In genomic region chr11:11725252-11725875, GRCm38 (mm10) we compare ENCODE assay signal across 21 mouse cellular contexts. TPM values are rescaled to one million over a fixed set of nuclear protein-coding genes. Genes with fewer than 3 reads are reported as not detected.
DNase-seq lines count a peak whose midpoint lies in the region; ATAC-seq and TF ChIP-seq lines count a peak whose summit lies in the region.
"Had no signal": no experiment of that assay in that cellular context is flagged by ENCODE, and none has a peak within 500 bp of the region (broad histone marks: within the 10 kb centered on the region; RNA-seq: fewer than 3 reads in every experiment).

No protein-coding gene starts in this region.

- TF ChIP-seq CTCF in G1E (IDR thresholded peaks at IDR 0.05; ENCODE audit: low read depth, low read length), result no peak

- WGBS in liver, embryonic 15.5 days (ENCODE audit: insufficient replicate concordance), result 75% methylated on average over 11 of the region's 11 CpGs

- no peak overlapping the region for H3K4me2 ChIP-seq in liver, embryonic 15.5 days
- H3K4me2 ChIP-seq: forebrain, embryonic 13.5 days; heart, embryonic 11.5 days; midbrain, embryonic 11.5 days had no signal

- H3K4me1 ChIP-seq in G1E (ENCODE audit: insufficient read depth, low read depth, low read length), result peaks cover 92% of the 10 kb centered on the region
- peaks cover 68% of the 10 kb centered on the region for H3K4me1 ChIP-seq in liver, embryonic 15.5 days (replicated peaks)
- H3K4me1 ChIP-seq: embryonic facial prominence, embryonic 10.5 days; forebrain, embryonic 13.5 days; limb, embryonic 10.5 days had no signal

- H3K27ac ChIP-seq in liver, embryonic 15.5 days (replicated peaks), result peak overlapping the region; percentile 98
- H3K27ac ChIP-seq: embryonic facial prominence, embryonic 10.5 days; forebrain, embryonic 13.5 days; limb, embryonic 10.5 days had no signal

- no peak overlapping the region for H3K9ac ChIP-seq in liver, embryonic 15.5 days
- H3K9ac ChIP-seq: forebrain, embryonic 13.5 days had no signal

- H3K27me3 ChIP-seq in G1E (ENCODE audit: insufficient read depth, low read length), result no peaks in the 10 kb centered on the region
- H3K27me3 ChIP-seq in liver, embryonic 15.5 days, result no peaks in the 10 kb centered on the region
- H3K27me3 ChIP-seq: forebrain, embryonic 13.5 days had no signal

- peaks cover 89% of the 10 kb centered on the region for H3K36me3 ChIP-seq in G1E (replicated peaks)
- H3K36me3 ChIP-seq in liver, embryonic 15.5 days (replicated peaks), result peaks cover 45% of the 10 kb centered on the region
- H3K36me3 ChIP-seq: embryonic facial prominence, embryonic 10.5 days; limb, embryonic 10.5 days had no signal

- no peak for ATAC-seq in G1E (ENCODE audit: extremely low read depth, insufficient number of reproducible peaks, low FRiP score, poor library complexity, severe bottlenecking)
- no peak for ATAC-seq in liver, embryonic 15.5 days (ENCODE audit: insufficient read depth)
- ATAC-seq: forebrain, embryonic 13.5 days; hindbrain, embryonic 16.5 days had no signal

- H3K9me3 ChIP-seq in G1E (replicated peaks), result no peaks in the 10 kb centered on the region
- no peaks in the 10 kb centered on the region for H3K9me3 ChIP-seq in liver, embryonic 15.5 days (replicated peaks)
- H3K9me3 ChIP-seq: embryonic facial prominence, embryonic 10.5 days; forebrain, embryonic 13.5 days; limb, embryonic 10.5 days had no signal

- DNase-seq in CD4-positive helper T cell, adult 2 months (ENCODE audit: low read depth, low spot score), result peak; percentile 70
- no peak for DNase-seq in G1E (ENCODE audit: low spot score)
- peak; percentile 63 to 64 for DNase-seq in thymus, postnatal 10 days (ENCODE audit: low spot score in 2 of 2)
- DNase-seq in frontal cortex, postnatal 25 days (ENCODE audit: low spot score in 2 of 2), result no peak
- DNase-seq in layer of hippocampus, postnatal 36 days, result no peak
- no peak for DNase-seq in lung, postnatal 36 days
- DNase-seq: adrenal gland, postnatal 14 days; cerebellum, adult 18-20 months; heart, postnatal 36 days; kidney, adult 18-20 months; kidney, postnatal 25 days; layer of hippocampus, adult 9-11 months; lung, adult 2 months; lung, postnatal 4 days had no signal

- H3K4me3 ChIP-seq in G1E (ENCODE audit: low read depth, low read length), result peak overlapping the region; percentile 36; the same call in 1 of the 2 replicates
- H3K4me3 ChIP-seq in liver, embryonic 15.5 days (replicated peaks), result no peak overlapping the region
- H3K4me3 ChIP-seq: embryonic facial prominence, embryonic 10.5 days; forebrain, embryonic 13.5 days; limb, embryonic 10.5 days had no signal

RNA-seq across cellular contexts. Expression of gene Ikzf1, which starts 40.6 kb away (rescaled TPM):
- 143 and 149 TPM in 2 replicates for total RNA-seq in G1E (2014; fragmentation: Nextera tagmentation)
- 60.5 and 70.1 TPM in 2 replicates for total RNA-seq in G1E (2017)
- polyA plus RNA-seq in G1E (2012), result 214 and 245 TPM in 2 replicates
- 33.7 and 35.9 TPM in 2 replicates for polyA plus RNA-seq in liver, embryonic 15.5 days (2015; fragmentation: Nextera tagmentation; extraction: Ambion mirVana)
- total RNA-seq in layer of hippocampus, postnatal 36 days (2021), result 1 to 10 TPM; 2.7 to 3.0 TPM

Comparison
In these comparisons a context has a peak if more than half of its experiments do, and no peak if none do; other contexts are left out.
1. DNase-seq: peak in CD4-positive helper T cell, adult 2 months (single experiment) and thymus, postnatal 10 days (2 of 2); none in G1E (single experiment), frontal cortex, postnatal 25 days (0 of 2), layer of hippocampus, postnatal 36 days (0 of 2) and lung, postnatal 36 days (single experiment).
2. RNA of gene Ikzf1, which starts 40.6 kb away (total RNA-seq): 60.5 to 149 TPM in G1E; 2.7 to 3.0 TPM in layer of hippocampus, postnatal 36 days; every median in the first group is over 10 times any median in the second.